Mouse (Mus musculus) right cerebral cortex, postnatal 10 days (tissue): ENCODE measurements around the gene Fut4.
"Not testable (repeated sequence)": the region's sequence is repeated elsewhere in the genome, so short reads cannot be mapped to it uniquely, and the experiment has no call there.

Source experiments
- DNase-seq, 2 experiments: peaks; one replicate each; pipeline ENCODE4 v3.0.0; 2021; ENCODE audit warnings: low spot score in 2 of 2

Fut4 gene

DNA sequence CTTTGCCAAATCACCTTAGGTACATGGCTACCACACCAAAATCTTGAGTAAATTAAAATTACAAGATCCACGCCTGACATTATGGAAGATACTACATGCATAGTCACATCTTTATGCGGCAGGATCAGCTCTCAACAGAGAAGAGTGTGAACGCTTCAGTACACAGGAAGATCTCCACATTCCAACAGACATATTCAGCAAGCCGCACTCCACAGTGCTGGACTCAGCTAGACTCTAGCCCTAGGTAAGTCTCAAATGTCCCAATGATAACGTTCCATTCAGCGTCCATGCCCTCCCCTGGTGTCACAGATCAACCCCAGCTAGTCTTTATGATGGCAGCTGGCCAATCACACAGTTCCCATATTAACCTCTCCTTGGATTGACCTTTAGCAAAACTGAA, 26.2 kb downstream of the Fut4 start:
- no peak for DNase-seq

GRCm38 (mm10) chr9:14724755-14725420, 27.3 kb downstream of the Fut4 start:
- no peak for DNase-seq

GRCm38 (mm10) chr9:14721610-14722009, 30.6 kb downstream of the Fut4 start:
- no peak for DNase-seq

- DNase-seq, result no peak
These were observed 31.8 kb downstream of the Fut4 start for GRCm38 (mm10) chr9:14720384-14720783.

DNA sequence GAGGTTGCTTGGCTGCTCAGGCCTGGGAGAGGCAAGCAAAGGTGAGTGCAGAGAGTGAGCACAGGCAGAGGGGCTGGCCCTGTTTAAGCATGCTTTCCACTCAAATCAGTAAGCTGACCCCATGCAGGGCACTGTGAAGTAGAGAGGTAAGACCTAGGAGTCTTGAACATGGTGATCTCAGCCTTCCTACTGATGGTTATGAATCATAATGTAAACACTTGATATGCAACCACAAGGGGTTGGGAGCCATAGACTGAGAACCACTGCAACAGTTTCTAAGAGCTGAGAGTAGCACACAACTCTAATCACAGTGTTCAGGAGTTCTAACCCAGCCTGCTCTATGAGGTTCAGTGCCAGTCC, 33.9 kb downstream of the Fut4 start:
- no peak for DNase-seq

GRCm38 (mm10) chr9:14717689-14718331, 34.4 kb downstream of the Fut4 start:
- no peak for DNase-seq

DNA sequence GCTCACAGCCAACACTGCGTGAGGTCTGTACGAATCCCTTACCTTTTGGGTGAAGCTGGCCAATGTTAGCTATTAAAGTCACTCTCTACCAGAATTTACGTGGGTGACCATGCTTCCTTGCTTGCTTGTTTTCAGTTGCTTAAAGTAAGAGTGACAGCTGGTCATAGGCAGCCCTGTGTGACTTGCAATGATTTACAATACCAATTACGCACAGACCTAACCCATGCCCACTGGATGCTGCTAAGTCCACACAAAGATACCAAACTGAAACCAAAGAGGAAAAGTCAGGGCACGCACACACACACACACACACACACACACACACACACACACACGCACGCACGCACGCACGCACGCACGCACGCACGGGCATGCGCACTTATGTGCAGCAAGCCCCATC, 36.9 kb downstream of the Fut4 start:
- no peak for DNase-seq

DNA sequence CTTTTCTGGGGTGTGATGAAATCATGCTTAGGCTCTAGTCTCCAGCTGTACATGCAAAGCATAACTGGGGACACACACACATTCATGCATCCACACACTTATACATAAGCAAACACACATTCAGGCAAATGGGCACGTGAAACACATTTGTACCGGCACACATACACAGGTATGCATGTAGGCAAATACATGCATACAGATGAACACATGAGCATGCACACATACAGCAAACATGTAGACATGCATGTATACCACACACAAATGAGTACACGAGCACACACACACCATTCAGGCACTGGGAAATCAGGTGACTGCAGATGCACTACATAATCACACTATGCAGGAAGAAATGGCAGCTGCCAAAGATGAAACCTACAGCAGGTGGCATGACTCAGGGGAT, 41.3 kb downstream of the Fut4 start:
- DNase-seq, result no peak

DNA sequence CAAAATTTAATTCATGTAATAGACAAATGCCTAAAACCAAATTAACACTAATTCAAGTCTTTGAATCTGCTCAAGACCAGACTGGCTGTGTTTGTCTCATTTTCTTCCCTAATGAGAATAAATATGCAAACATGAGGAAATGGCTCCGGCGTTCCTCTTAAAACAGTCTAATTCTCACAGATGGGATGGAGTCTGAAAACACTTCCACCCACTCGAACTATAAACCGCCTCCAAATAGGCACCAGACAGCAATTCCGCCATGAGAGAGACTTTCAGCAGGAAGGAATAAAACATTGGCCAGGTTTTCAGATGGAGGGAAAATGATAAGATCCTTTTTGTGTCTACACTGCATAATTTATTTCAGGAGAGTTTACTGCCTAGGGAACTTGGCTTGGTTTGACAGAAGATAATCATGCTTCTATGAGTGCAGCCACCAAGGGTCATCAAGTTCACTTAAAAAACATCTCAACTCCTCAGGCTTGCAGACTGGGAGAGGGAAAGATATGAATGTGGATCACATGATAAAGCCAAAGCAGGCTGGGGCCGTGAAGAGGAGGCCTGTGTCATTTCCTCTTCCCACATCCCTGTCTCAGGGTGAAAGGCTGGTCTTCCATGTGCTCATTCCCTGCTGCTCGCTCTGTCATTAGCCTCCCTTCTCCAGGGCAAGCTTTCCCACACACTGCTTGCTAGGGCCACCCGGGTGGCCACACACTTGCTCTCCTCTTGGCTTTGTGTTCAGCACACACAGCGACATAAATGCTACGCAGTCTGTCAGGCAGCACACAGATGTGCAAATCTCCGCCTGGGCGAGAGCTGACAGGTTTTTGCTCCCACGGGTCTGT, 46.7 kb downstream of the Fut4 start:
- DNase-seq, result peak; percentile 43 to 68

DNA sequence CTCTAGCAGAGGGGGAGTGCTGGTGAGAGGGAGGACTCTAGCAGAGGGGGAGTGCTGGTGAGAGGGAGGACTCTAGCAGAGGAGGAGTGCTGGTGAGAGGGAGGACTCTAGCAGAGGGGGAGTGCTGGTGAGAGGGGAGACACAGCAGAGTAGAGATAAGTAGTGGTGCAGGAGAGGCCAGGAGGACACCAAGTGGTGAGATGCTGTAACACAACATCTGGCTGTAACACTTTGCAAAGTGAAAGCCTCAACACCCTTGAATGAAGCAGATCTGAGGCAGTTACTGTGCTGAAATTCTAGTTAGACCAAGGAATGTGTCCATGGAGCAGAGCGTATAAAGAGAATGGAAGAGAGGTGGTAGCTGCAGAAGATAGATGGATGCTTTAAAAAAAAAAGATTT, 51.4 kb downstream of the Fut4 start:
- DNase-seq, result not testable (repeated sequence)

DNA sequence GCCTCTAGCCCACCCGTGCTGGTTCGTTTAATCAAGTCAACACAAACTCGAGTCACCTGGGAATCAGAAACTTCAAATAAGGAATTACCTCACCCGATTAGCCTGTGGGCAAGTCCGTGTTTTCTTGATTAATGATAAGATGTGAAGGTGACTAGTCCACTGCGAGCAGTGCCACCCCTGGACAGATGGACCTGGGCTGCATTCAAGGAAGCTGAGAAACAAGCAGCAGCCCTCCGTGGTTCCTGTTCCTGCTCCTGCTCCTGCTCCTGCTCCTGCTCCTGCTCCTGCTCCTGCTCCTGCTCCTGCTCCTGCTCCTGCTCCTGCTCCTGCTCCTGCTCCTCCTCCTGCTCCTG, 52.9 kb downstream of the Fut4 start:
- DNase-seq, result no peak

- peak; percentile 91 to 95 for DNase-seq
These were observed 53.5 kb downstream of the Fut4 start for GRCm38 (mm10) chr9:14698582-14699287.
